Mouse (Mus musculus) cerebellum, postnatal 14 days (tissue): ENCODE measurements at regions not wholly inside any gene's neighbourhood (a gene's known extent, or its start where the extent isn't known, plus 50 kb on each side); places are given as distances from the start of the nearest gene placed in this dataset.

ENCODE experiments used
- DNase-seq, 2 experiments: peaks; one replicate each; pipeline ENCODE4 v3.0.0; 2021; ENCODE audit warnings: mixed read lengths in 2 of 2

DNA sequence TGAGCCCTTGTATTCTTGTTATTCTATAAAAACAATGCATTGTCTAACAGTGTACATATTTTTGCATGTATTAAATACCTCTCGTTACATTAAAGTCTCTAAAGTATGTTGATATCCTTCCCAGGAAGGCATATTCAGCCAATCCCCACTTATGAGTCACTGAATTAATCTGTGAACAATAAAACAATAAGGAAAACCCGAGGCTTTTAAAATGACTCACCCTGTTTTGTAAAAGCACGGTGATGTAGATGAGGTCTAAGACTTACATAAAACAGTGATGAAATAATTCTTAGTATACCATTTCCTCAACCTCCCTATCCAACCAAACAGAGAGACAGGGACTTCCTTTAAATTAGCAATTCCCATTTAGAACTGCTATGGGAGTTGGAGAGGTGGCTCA, 95.8 kb downstream of the Asb7 start:
- no peak for DNase-seq

DNA sequence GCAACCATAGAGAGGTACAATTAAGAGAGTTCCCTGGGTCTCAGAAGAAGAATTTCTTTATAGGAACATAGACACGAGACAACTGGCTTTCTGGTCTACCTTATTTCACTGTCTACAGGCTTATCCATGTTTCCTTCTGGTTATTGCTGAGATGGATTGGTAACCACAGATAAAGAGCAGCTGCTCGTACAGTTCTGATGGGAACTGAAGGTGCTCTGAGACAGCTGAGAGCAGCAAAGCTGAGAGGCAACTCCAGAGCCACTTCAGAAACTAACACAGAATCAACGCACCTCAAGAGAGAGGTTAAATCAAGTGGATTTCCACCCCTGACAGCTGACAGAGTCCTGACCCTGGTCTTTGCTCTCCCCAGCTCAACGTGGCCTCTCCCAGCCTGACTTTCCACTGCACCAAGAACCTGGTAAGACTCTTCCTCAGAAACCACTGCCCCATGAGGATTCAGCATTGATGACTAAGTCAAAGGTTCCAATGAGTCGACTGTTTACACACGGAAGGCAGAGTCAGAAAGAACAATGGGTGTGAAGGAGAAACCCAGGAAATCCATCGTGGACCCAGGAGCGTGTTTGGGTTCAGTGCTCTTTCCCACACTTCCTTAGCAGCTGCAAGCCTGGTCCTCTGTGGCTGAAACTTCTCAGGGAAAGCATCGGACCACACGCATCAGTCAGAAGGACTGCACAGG, 97.7 kb downstream of the Asb7 start:
- DNase-seq = no peak

GRCm38 (mm10) chr7:66586511-66586910, 102.9 kb downstream of the Asb7 start:
- DNase-seq = no peak

DNA sequence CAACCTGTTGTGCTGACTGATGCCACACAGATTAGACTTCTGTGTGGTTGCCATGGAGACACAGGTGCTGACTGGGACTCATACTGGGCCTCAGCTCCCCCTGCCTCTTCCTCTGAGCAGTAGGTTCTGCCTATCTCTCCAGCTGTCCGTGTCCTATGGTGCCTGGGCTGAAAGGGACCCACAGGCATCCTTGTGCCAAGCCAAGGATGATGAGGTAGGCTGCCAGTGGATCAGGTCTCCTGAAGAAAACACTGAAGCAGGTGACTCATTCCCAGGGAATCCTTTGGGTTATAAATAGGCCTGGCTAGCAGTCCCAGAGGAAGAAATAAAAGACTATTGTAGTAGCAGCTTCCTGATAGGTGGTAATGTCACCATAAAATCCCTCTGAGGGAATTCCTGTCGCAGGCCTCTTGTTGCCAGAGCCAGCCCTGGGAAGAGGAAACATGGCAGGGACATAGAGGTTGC, 108.7 kb downstream of the Asb7 start:
- DNase-seq = no peak

DNA sequence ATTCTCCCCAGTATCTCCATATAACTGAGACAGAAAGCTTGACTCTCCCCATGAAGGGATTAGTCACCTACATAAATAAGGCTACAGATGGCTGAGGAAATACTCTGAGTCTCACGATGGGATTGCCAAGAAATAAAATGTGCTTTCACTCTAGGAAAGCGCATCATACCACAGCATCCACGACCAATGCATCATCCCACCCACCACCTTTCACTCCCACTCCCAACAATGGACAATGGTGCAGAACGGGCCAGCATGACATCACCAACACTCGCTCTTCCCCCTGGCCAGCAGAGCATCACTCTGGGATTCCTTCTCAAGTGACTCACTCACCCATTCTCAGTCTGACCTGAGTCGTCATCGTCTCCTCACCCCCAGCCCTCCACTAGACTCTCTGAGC, 113.1 kb downstream of the Asb7 start:
- no peak for DNase-seq

DNA sequence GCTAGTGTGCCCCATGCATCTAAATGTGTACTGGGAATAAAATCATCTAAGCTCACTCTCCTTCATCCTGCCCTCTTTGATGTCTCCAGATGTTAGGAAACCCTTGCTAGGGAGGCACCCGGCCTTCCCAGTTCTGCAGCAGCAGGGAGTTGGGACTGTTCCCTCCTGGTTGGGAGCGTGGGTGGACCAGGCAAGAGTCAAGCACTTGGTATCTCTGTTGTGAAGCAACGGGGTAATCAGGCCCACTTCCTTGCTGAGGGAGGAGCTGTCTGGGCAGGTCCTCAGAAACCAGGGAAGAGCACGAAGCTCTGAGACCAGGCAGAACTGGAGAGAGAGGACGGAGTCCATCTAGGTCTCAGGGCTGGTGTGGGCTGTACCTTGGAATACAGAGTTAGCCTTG, 117.9 kb downstream of the Asb7 start:
- no peak for DNase-seq

- no peak for DNase-seq
These were observed 120.4 kb upstream of the Aldh1a3 start for GRCm38 (mm10) chr7:66547694-66548093.

GRCm38 (mm10) chr7:66545184-66545583, 117.9 kb upstream of the Aldh1a3 start:
- DNase-seq = no peak

DNA sequence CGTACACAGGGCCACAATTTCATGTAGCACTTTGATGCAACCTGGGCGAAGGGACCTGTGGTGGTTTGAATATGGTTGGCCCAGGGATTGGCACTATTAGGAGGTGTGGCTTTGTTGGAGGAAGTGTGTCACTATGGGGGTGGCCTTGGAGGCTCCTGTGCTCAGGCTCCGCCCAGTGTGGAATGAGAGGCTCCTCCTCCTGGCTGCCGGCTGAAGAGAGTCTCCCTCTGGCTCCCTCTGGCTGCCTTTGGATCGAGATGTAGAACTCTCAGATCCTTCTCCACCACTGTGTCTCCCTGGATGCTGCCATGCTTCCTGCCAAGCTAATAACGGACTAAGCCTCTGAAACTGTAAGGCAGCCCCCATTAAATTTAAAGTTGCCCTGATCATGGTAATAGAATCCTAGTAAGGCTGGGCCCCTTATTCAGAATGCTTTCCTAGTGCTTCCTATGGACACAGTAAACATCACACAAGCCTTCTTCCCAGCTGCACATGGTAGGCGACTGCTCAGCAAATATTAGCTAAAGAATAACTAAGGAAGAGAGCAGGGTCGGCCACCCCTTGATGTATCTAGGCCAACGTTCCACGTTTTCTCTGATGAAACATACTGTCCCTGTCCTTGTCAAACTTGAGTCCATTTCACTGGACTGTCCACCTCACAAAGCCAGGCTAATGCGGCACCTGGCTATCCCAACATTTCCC, 117.2 kb upstream of the Aldh1a3 start:
- no peak for DNase-seq

GRCm38 (mm10) chr7:66532596-66532995, 105.3 kb upstream of the Aldh1a3 start:
- DNase-seq = peak; percentile 8 to 43

GRCm38 (mm10) chr7:66532048-66532447, 104.7 kb upstream of the Aldh1a3 start:
- peak; percentile 46 to 59 for DNase-seq

DNA sequence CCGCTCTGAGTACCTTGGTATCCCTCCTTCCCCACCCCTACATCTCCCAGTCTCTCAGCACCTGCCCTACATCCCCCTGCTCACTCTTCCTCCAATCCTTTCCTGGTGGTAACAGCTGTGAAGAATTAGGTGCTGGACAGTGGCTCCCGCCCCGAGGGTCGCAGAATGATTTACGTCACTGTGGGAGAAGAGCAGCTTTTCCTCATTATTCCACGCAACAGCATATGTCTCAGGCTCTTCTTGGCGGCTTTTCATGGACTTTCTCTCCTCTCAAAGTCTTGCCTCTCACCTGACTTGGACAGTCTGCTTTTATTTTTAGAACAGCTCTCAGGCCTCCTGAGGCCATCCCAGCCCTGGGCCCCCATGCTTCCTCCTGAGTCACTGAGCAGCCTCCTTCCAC, 103.8 kb upstream of the Aldh1a3 start:
- no peak for DNase-seq

DNA sequence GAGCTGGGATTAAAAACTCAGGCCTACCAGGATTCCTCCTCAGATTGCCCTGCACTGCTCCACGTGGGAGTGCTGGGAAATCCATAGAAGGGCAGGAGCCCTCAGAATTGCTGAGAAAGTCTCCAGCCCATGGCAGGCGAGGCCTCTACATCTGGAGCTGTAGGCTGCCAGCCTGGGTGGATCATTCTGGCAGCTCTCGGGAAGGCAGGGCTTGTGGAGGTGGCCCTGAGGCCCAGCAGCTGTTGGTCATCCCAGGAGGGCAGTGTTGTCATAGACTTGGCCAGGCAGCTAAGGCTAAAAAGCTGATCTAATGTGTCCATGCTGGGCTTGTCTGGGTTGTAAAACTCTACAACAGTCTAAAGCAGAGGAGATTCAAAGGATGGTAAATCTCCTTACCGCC, 101.6 kb upstream of the Aldh1a3 start:
- peak in 1 of 2 experiments; percentile 11 for DNase-seq

DNA sequence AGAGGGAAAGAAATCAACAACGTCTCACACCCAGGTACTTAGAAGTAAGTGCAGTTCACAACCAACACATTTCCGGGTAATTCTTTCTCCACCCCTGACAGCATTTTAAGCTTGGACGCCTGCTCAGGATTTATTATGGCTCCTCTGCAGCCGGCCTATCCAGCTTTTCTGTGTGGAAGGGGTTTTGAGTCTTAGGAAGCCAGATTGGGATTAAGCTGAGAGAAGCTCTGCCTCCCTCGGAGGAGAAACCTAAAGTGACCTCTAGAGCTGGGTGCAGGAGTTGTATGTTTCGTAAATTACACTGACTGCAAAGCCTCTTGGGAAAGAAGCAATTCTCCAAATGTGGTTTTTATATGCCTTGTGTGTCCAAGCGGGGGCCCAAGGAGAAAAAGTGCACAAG, 96.6 kb upstream of the Aldh1a3 start:
- no peak for DNase-seq

DNA sequence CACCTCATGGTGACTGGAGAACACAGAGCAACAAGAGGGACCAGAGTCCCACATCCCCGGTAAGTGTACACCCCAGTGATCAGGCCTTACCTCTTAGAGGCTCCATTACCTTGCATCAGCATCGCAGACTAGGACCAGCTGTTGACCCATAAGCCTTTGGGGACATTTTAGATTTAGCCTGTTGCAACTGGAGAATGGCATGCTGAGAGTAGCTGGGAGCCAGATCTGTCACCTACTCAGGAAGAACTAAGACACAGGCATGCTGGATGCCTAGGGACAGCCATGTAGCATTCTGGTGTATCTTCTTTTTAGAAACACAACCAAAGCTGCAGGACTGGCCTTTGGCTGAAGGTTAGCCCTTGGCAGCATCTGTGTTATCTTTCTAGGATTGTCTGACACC, 94.2 kb upstream of the Aldh1a3 start:
- no peak for DNase-seq

DNA sequence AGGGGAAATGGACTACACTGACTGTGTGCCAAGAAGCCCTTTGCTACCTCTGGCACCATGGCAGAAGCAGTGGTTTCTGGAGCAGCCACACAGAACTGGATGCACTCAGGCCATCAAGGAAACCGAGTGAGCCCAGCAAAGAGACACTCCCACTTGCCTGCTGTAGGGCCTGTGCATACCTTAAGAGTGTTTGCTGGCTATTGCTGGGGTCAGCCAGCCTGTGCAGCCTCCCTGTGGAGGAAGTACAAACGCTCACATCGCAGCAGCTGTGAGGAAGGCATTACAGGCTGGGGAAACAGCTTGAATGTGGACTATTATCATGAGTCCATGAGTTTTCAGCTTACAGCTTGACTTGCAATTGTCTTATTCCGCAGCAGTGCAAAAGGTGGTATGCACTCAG, 88.8 kb upstream of the Aldh1a3 start:
- DNase-seq = no peak

- no peak for DNase-seq
These were observed 86.1 kb upstream of the Aldh1a3 start for GRCm38 (mm10) chr7:66513411-66513810.

DNA sequence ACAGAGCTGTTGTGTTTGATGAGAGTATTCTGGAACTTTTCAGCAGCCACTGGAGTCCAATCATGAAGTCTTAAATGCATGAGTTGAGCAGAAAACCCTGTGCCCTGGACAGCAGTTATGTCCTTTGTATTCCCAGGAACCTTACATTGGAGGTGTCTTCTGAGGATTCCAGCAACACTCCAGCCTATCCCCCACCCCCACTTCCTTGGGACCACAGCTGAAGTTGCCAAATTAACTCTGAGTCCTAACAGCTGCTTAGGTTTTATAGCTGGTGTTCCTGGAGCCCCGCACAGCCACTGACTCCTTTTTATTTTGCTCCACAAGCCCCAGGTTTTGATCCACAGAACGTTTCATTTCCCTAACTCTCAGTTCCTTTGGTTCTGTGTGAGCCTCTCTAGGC, 78.4 kb upstream of the Aldh1a3 start:
- no peak for DNase-seq

DNA sequence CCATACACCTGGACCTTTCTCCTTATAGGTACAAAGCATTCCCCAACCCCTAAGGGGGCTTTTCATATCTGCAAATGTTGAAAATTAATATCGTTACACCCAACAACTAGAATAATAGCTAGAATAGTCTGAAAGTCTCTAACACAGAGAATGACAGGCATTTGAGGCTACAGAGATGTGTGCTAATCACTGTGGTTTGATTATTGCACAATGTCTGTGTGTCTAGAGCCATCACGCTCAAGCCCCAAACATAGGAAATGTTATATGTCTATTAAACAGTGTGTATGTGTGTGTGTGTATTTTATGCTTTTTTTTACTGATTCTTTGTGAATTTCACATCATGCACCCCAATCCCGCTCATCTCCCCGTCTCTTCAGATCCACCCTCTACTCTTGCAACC, 77.2 kb upstream of the Aldh1a3 start:
- no peak for DNase-seq

DNA sequence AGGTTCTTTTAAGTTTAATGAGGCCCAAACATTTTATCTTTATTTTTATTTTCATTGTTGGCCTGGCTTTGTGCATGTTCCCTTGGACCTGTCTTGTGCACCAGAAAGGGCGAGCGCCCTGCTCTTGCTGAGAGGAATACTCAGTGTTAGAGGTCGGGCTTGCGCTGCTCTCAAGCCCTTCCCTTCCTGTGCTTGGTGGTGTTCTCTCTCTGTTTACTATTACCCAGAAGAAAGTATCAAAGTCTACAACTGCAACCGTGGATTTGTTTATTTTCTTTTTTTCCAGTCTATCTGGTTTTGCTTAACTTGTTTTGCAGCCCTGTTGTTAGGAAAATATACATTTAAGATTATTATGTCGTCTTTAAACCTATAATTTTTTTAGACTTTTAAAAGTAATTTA, 74.1 kb upstream of the Aldh1a3 start:
- no peak for DNase-seq

- no peak for DNase-seq
These were observed 70.2 kb upstream of the Aldh1a3 start for GRCm38 (mm10) chr7:66497480-66497879.

DNA sequence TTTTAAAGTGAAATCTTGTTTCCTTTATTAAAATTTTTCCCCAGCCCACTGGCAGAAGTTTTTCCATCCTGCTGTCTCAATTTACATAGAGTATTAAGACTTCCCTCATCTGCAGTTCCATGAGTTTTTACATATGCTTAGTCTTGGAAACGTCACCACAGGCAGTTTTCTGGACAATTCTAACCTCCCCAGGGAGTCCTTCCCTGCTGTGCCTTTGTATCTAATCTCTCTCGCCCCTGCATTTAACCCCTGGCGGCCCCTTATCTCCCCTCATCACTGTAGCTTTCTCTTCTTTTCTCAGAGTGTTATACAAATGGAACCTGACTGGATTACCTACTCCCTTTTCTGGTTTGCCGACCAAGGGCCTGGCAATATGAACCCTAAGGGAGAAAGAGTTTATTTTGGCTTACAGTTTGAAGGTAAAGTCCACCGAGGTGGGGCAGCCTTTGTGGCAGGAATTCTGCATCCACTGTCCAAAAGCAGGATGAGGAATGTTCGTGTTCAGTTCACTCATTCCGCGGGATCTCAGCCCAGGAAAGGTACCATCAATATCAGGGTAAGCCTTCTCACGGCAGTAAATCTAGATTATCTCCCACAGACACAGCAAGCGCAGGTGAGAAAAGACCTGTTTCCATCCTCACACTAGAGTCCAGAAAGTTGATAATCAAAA, 66.0 kb upstream of the Aldh1a3 start:
- no peak for DNase-seq

GRCm38 (mm10) chr7:66492748-66493147, 65.4 kb upstream of the Aldh1a3 start:
- peak; percentile 70 to 77 for DNase-seq

DNA sequence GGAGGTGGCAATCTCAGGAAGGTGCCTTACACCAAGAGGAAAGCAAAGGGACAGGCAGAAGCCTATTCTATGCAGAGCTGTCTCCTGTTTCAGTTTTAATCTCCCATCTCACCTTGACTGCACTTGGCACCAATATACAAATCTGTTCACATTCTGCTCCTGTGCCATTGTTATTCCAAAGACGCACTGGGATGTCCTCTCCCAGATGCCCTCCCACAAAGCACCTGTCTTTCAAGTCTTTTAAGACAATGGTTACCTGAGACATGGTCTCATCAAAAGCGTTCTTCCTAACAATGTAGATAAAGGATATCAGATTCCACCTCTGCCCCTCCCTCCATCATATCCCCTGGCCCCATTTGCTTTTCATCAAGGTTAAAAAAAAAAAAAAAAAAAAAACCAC, 64.2 kb upstream of the Aldh1a3 start:
- DNase-seq = no peak
